Mouse (Mus musculus) forebrain, postnatal 0 days (tissue): ENCODE data around the gene Tbc1d2b. TPM values are rescaled to one million over a fixed set of nuclear protein-coding genes. Genes with fewer than 3 reads are reported as not detected.
A peak's percentile ranks its signal among the peaks of the same experiment; 100 is the strongest.

Experiments used
- ATAC-seq: fragments of 200-750 bp; cut with Nextera tagmentation; 2 replicates; pipeline ENCODE4 v1.8.0; 2017; ENCODE audit warnings: mild to moderate bottlenecking, moderate library complexity
- DNase-seq: peaks from one replicate; pipeline ENCODE4 v3.0.0-alpha.2; 2015
- H3K27ac ChIP-seq: fragments of 300-500 bp; sonication (generic); 2 replicates; pipeline ENCODE4 v1.5.1; 2014; ENCODE audit warnings: low read depth, mild to moderate bottlenecking, antibody characterized with exemption, low read length, moderate library complexity, mixed read lengths
- H3K27me3 ChIP-seq: fragments of 300-500 bp; sonication (generic); 2 replicates; pipeline ENCODE4 v1.6.1; 2014; ENCODE audit warnings: mild to moderate bottlenecking, low read length, mixed read lengths; ENCODE audit not compliant: insufficient read depth
- H3K36me3 ChIP-seq: fragments of 300-500 bp; sonication (generic); 2 replicates; pipeline ENCODE4 v1.6.1; 2014; ENCODE audit warnings: mild to moderate bottlenecking, moderate library complexity; ENCODE audit not compliant: insufficient read depth
- H3K4me1 ChIP-seq: fragments of 300-500 bp; sonication (generic); 2 replicates; pipeline ENCODE4 v1.6.1; 2014; ENCODE audit warnings: antibody characterized with exemption; ENCODE audit not compliant: insufficient read depth
- H3K4me2 ChIP-seq: fragments of 300-500 bp; sonication (generic); 2 replicates; pipeline ENCODE4 v1.6.1; 2014; ENCODE audit warnings: low read depth, mild to moderate bottlenecking, moderate library complexity
- H3K4me3 ChIP-seq: fragments of 300-500 bp; sonication (generic); 2 replicates; pipeline ENCODE4 v1.5.1; 2014; ENCODE audit warnings: low read depth, low read length, mixed read lengths
- H3K9ac ChIP-seq: fragments of 300-500 bp; sonication (generic); 2 replicates; pipeline ENCODE4 v1.6.1; 2014; ENCODE audit warnings: mild to moderate bottlenecking
- H3K9me3 ChIP-seq: fragments of 300-500 bp; sonication (generic); 2 replicates; pipeline ENCODE4 v1.6.1; 2016; ENCODE audit warnings: low read length
- CTCF ChIP-seq: sonication (generic); IDR thresholded peaks from 2 replicates; pipeline ENCODE4 v1.5.1; 2016; ENCODE audit warnings: antibody characterized with exemption, control low read depth, low read depth
- WGBS: fragments of 180-500 bp; shearing (Covaris S2); extraction: QIAGEN DNeasy Blood & Tissue Kit; methylation state at CpG from one replicate; pipeline ENCODE4 v1.1.7; 2014; 5-methylcytosine and 5-hydroxymethylcytosine counted together
- polyA plus RNA-seq: library from polyadenylated mRNA; unstranded; fragments of >200 nt; fragmentation: Nextera tagmentation; extraction: Ambion mirVana; gene quantifications from 2 replicates; pipeline ENCODE4 v1.2.1, GENCODE M21; 2015
- total RNA-seq: library from RNA; depleted of rRNA; stranded (reverse); fragments of >200 nt; gene quantifications from 2 replicates; pipeline ENCODE4 v1.2.3, GENCODE M21; 2014

The Tbc1d2b gene
- total and polyA plus RNA-seq, 2 experiments from 2014 or later = 4.0 to 16.7 TPM

DNA sequence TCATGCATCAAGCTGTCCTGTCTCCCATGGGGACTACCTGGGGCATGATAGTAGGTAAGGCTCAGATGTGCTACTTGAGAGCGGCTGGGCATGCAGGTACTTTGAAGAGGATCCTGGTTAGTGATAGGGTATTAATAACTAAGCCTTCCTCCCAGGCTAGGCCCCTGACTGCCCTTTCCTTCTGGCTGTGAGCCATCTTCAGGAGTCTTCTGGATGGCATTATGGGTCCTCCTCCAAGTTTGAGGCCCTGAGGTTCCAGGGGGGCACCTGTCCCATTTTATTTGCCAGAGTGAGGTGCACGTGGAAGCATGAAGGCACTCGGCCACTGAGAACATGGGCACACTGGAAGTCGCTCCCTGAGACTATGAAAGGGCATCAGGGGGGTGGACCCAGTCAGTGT, 70.1 kb downstream of the Tbc1d2b start:
- ATAC-seq = no peak
- H3K27me3 ChIP-seq = no peaks in the 10 kb centered on the region
- H3K4me1 ChIP-seq = no peaks in the 10 kb centered on the region
- H3K9ac ChIP-seq = no peak overlapping the region
- no peak overlapping the region for H3K4me2 ChIP-seq
- no peak for DNase-seq
- H3K36me3 ChIP-seq = peaks cover 28% of the 10 kb centered on the region
- 95% methylated on average over 4 of the region's 4 CpGs for WGBS
- no peak overlapping the region for H3K4me3 ChIP-seq
- TF ChIP-seq CTCF = no peak
- H3K9me3 ChIP-seq = no peaks in the 10 kb centered on the region
- no peak overlapping the region for H3K27ac ChIP-seq

- Histone ChIP-seq H3K27ac (no peak overlapping the region), H3K9me3 (no peaks in the 10 kb centered on the region), H3K27me3 (no peaks in the 10 kb centered on the region), H3K9ac (no peak overlapping the region), H3K4me1 (no peaks in the 10 kb centered on the region), H3K4me2 (no peak overlapping the region), H3K4me3 (no peak overlapping the region), H3K36me3 (peaks cover 23% of the 10 kb centered on the region)
- TF ChIP-seq CTCF = no peak
- DNase-seq (no peak), ATAC-seq (no peak)
- 93% methylated on average over 18 of the region's 18 CpGs for WGBS
Measured at GRCm38 (mm10) chr9:90199611-90200010, 71.0 kb downstream of the Tbc1d2b start.

GRCm38 (mm10) chr9:90198531-90199449, 71.8 kb downstream of the Tbc1d2b start:
- no peak for TF ChIP-seq CTCF
- Histone ChIP-seq H3K9me3 (no peaks in the 10 kb centered on the region), H3K4me1 (no peaks in the 10 kb centered on the region), H3K4me3 (no peak overlapping the region), H3K9ac (no peak overlapping the region), H3K27me3 (no peaks in the 10 kb centered on the region), H3K27ac (no peak overlapping the region), H3K4me2 (no peak overlapping the region), H3K36me3 (peaks cover 23% of the 10 kb centered on the region)
- ATAC-seq (peak; percentile 26), DNase-seq (peak; percentile 18)
- WGBS = 65% methylated on average over 10 of the region's 10 CpGs

DNA sequence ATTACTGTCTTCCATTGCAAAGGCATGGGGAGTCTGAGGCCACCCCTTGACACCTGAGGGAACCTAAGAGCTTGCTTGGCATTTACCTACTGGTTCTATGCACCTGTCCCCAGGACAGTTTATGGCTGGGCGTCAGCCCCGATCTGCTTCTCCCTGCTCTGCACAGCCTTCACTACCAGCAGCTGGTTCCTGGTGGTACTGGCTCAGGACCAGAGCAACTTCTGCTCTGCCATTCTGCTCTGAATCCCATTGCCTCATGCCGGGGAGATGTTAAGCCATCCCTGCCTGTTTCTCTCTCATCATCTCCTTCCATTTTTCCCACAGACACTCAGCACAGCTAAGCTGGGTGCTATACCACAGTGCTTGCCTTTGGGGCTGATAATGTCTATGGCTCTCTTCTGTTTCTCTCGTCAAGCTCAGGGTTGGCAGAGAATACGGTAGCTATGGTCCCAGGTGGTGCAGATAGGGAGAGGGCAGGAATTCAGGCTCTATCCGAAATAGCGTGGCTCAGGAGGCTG, 72.7 kb downstream of the Tbc1d2b start:
- ATAC-seq (peak; percentile 21), DNase-seq (peak; percentile 39)
- H3K27me3 ChIP-seq = no peaks in the 10 kb centered on the region
- no peaks in the 10 kb centered on the region for H3K9me3 ChIP-seq
- peaks cover 32% of the 10 kb centered on the region for H3K36me3 ChIP-seq
- H3K4me1 ChIP-seq = no peaks in the 10 kb centered on the region
- 78% methylated on average over 7 of the region's 7 CpGs for WGBS
- H3K4me3 ChIP-seq = no peak overlapping the region
- no peak overlapping the region for H3K9ac ChIP-seq
- peak overlapping the region; percentile 29; the same call in 1 of the 2 replicates for H3K27ac ChIP-seq
- no peak overlapping the region for H3K4me2 ChIP-seq
- no peak for TF ChIP-seq CTCF

DNA sequence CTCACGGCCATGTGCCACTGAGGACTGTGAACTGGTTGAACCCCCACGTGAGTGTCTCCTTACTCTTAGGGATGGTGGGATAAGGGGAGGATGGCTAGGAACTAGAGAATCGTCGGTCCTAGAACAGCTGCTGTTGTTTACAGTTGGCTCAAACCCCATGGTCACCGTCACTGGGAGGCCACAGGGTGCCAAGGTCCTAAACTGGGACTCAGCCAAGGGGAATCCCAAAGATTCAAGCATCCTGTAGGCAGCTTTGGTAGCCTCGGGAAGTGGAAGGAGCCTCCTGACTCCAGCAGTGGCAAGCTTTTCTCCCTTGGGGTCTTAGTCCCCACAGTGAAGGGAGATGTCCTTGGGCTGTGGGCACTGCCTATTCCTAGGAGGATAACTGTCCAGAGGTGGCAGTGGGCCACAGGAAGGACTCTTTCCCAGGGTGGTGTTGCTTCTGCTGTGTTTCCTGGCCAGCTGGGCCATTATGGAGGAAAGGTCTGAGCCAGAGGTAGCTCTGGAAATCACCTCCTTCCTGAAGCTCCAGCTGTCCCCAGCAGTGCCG, 73.4 kb downstream of the Tbc1d2b start:
- Histone ChIP-seq H3K4me2 (no peak overlapping the region), H3K9me3 (no peaks in the 10 kb centered on the region), H3K4me1 (no peaks in the 10 kb centered on the region), H3K27me3 (no peaks in the 10 kb centered on the region), H3K36me3 (peaks cover 38% of the 10 kb centered on the region), H3K4me3 (no peak overlapping the region), H3K27ac (no peak overlapping the region), H3K9ac (no peak overlapping the region)
- ATAC-seq (no peak), DNase-seq (no peak)
- TF ChIP-seq CTCF = no peak
- 85% methylated on average over 7 of the region's 7 CpGs for WGBS

GRCm38 (mm10) chr9:90196262-90196661, 74.3 kb downstream of the Tbc1d2b start:
- peaks cover 41% of the 10 kb centered on the region for H3K36me3 ChIP-seq
- 83% methylated on average over 7 of the region's 7 CpGs for WGBS

DNA sequence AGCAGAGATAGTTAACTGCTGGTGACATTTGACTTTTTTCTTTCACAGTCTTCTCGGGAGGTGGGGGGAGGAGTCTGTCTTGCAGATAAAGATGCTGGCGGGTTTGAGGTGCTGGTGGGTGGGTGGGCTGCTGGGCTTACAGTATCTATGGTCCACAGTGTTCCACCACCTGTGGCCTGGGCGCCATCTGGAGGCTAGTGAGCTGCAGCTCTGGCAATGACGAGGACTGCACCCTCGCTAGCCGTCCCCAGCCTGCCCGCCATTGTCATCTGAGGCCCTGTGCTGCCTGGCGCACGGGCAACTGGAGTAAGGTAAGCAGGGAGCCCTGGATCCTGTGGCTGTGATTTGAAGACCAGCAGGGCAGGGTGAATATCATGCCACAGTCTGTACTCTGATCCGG, 75.6 kb downstream of the Tbc1d2b start:
- no peaks in the 10 kb centered on the region for H3K9me3 ChIP-seq
- peaks cover 42% of the 10 kb centered on the region for H3K36me3 ChIP-seq
- H3K4me1 ChIP-seq = no peaks in the 10 kb centered on the region
- TF ChIP-seq CTCF = no peak; the same call in 1 of the 2 replicates
- no peak overlapping the region for H3K4me3 ChIP-seq
- H3K27ac ChIP-seq = no peak overlapping the region
- H3K4me2 ChIP-seq = no peak overlapping the region
- DNase-seq (no peak), ATAC-seq (no peak)
- H3K9ac ChIP-seq = no peak overlapping the region
- 83% methylated on average over 10 of the region's 10 CpGs for WGBS
- H3K27me3 ChIP-seq = no peaks in the 10 kb centered on the region

More at GRCm38 (mm10) chr9:90196262-90196661, 74.3 kb downstream of the Tbc1d2b start:
- H3K4me1 ChIP-seq = no peaks in the 10 kb centered on the region
- DNase-seq (no peak), ATAC-seq (no peak)
- H3K4me2 ChIP-seq = no peak overlapping the region
- TF ChIP-seq CTCF = no peak
- H3K27me3 ChIP-seq = no peaks in the 10 kb centered on the region
- H3K9me3 ChIP-seq = no peaks in the 10 kb centered on the region
- H3K27ac ChIP-seq = no peak overlapping the region
- H3K4me3 ChIP-seq = no peak overlapping the region
- no peak overlapping the region for H3K9ac ChIP-seq
